Mouse (Mus musculus) lung, embryonic 14.5 days (tissue): ENCODE measurements around the gene Mfn1. TPM values are rescaled to one million over a fixed set of nuclear protein-coding genes. Genes with fewer than 3 reads are reported as not detected.

ENCODE experiments used
- ATAC-seq: fragments of 200-750 bp; cut with Nextera tagmentation; 2 replicates; pipeline ENCODE4 v1.8.0; 2017; ENCODE audit warnings: mild to moderate bottlenecking, moderate TSS enrichment, moderate library complexity; ENCODE audit not compliant: insufficient read depth
- DNase-seq: peaks from one replicate; pipeline ENCODE4 v3.0.0-alpha.2; 2015
- H3K27ac ChIP-seq: fragments of 300-500 bp; sonication (generic); 2 replicates; pipeline ENCODE4 v1.5.1; 2014; ENCODE audit warnings: low read depth, mild to moderate bottlenecking, moderate library complexity
- H3K27me3 ChIP-seq: fragments of 300-500 bp; sonication (generic); 2 replicates; pipeline ENCODE4 v1.6.1; 2014; ENCODE audit warnings: low read length, control low read depth; ENCODE audit not compliant: insufficient read depth
- H3K36me3 ChIP-seq: fragments of 300-500 bp; sonication (generic); 2 replicates; pipeline ENCODE4 v1.6.1; 2014; ENCODE audit warnings: control low read depth; ENCODE audit not compliant: insufficient read depth
- H3K4me1 ChIP-seq: fragments of 300-500 bp; sonication (generic); 2 replicates; pipeline ENCODE4 v1.6.1; 2014; ENCODE audit warnings: antibody characterized with exemption, control low read depth; ENCODE audit not compliant: insufficient read depth
- H3K4me2 ChIP-seq: fragments of 300-500 bp; sonication (generic); 2 replicates; pipeline ENCODE4 v1.6.1; 2014; ENCODE audit warnings: mild to moderate bottlenecking
- H3K4me3 ChIP-seq: fragments of 300-500 bp; sonication (generic); 2 replicates; pipeline ENCODE4 v1.5.1; 2014; ENCODE audit warnings: low read depth, low read length
- H3K9ac ChIP-seq: fragments of 300-500 bp; sonication (generic); 2 replicates; pipeline ENCODE4 v1.6.1; 2014
- H3K9me3 ChIP-seq: fragments of 300-500 bp; sonication (generic); 2 replicates; pipeline ENCODE4 v1.6.1; 2016; ENCODE audit warnings: low read depth, low read length, control low read depth
- CTCF ChIP-seq: IDR thresholded peaks from 2 replicates; pipeline ENCODE4 v1.5.1; 2016; ENCODE audit warnings: antibody characterized with exemption, low read depth
- WGBS: fragments of 180-500 bp; shearing (Covaris S2); extraction: QIAGEN DNeasy Blood & Tissue Kit; methylation state at CpG from one replicate; pipeline ENCODE4 v1.1.7; 2014; 5-methylcytosine and 5-hydroxymethylcytosine counted together
- polyA plus RNA-seq: library from polyadenylated mRNA; unstranded; fragments of >200 nt; fragmentation: Nextera tagmentation; extraction: Ambion mirVana; gene quantifications from 2 replicates; pipeline ENCODE4 v1.2.1, GENCODE M21; 2014

The Mfn1 gene
- polyA plus RNA-seq, 1 experiment from 2014 or later = 33.0 TPM

GRCm38 (mm10) chr3:32586274-32586673 is 57.0 kb downstream of the Mfn1 start:
- peaks cover 76% of the 10 kb centered on the region for H3K36me3 ChIP-seq
- ATAC-seq (no peak), DNase-seq (no peak)
- H3K27ac ChIP-seq = no peak overlapping the region
- H3K4me2 ChIP-seq = no peak overlapping the region
- H3K4me1 ChIP-seq = no peaks in the 10 kb centered on the region
- no peaks in the 10 kb centered on the region for H3K27me3 ChIP-seq
- no peak overlapping the region for H3K9ac ChIP-seq
- 87% methylated on average over 3 of the region's 3 CpGs for WGBS
- H3K4me3 ChIP-seq = no peak overlapping the region
- no peaks in the 10 kb centered on the region for H3K9me3 ChIP-seq
- TF ChIP-seq CTCF = no peak

GRCm38 (mm10) chr3:32595080-32595479 is 65.8 kb downstream of the Mfn1 start:
- no peaks in the 10 kb centered on the region for H3K4me1 ChIP-seq
- ATAC-seq (no peak), DNase-seq (no peak)
- H3K27me3 ChIP-seq = no peaks in the 10 kb centered on the region
- H3K4me3 ChIP-seq = no peak overlapping the region
- no peaks in the 10 kb centered on the region for H3K9me3 ChIP-seq
- no peak overlapping the region for H3K9ac ChIP-seq
- 75% methylated on average over 4 of the region's 4 CpGs for WGBS
- TF ChIP-seq CTCF = no peak
- no peak overlapping the region for H3K27ac ChIP-seq
- H3K4me2 ChIP-seq = no peak overlapping the region
- H3K36me3 ChIP-seq = peaks cover 17% of the 10 kb centered on the region; the same call in 1 of the 2 replicates

GRCm38 (mm10) chr3:32599328-32599727 is 70.1 kb downstream of the Mfn1 start:
- Histone ChIP-seq H3K27ac (no peak overlapping the region), H3K36me3 (0 out of 2 replicates have a peak, but pooled peaks cover 4% of the 10 kb centered on the region), H3K9me3 (no peaks in the 10 kb centered on the region), H3K9ac (no peak overlapping the region), H3K4me3 (no peak overlapping the region), H3K4me1 (no peaks in the 10 kb centered on the region), H3K4me2 (no peak overlapping the region), H3K27me3 (no peaks in the 10 kb centered on the region)
- WGBS = 46% methylated on average over 3 of the region's 3 CpGs
- ATAC-seq = no peak
- TF ChIP-seq CTCF = no peak
- DNase-seq = no peak

GRCm38 (mm10) chr3:32601055-32601454 is 71.8 kb downstream of the Mfn1 start:
- H3K4me1 ChIP-seq = no peaks in the 10 kb centered on the region
- no peak for DNase-seq
- ATAC-seq = no peak
- H3K27me3 ChIP-seq = no peaks in the 10 kb centered on the region
- no peak overlapping the region for H3K4me2 ChIP-seq
- no peak overlapping the region for H3K4me3 ChIP-seq
- 84% methylated on average over 10 of the region's 10 CpGs for WGBS
- H3K9ac ChIP-seq = no peak overlapping the region
- TF ChIP-seq CTCF = no peak
- H3K36me3 ChIP-seq = no peaks in the 10 kb centered on the region
- H3K27ac ChIP-seq = no peak overlapping the region
- H3K9me3 ChIP-seq = no peaks in the 10 kb centered on the region

GRCm38 (mm10) chr3:32609233-32609632 is 80.0 kb downstream of the Mfn1 start:
- Histone ChIP-seq H3K9ac (no peak overlapping the region), H3K27me3 (no peaks in the 10 kb centered on the region), H3K4me2 (no peak overlapping the region), H3K4me3 (no peak overlapping the region), H3K9me3 (no peaks in the 10 kb centered on the region), H3K27ac (no peak overlapping the region), H3K4me1 (no peaks in the 10 kb centered on the region), H3K36me3 (no peaks in the 10 kb centered on the region)
- whole genome bisulfite sequencing = 97% methylated on average over 4 of the region's 4 CpGs
- TF ChIP-seq CTCF = no peak
- no peak for DNase-seq
- ATAC-seq = no peak

GRCm38 (mm10) chr3:32610560-32610959 is 81.3 kb downstream of the Mfn1 start:
- no peak overlapping the region for H3K27ac ChIP-seq
- no peaks in the 10 kb centered on the region for H3K4me1 ChIP-seq
- no peaks in the 10 kb centered on the region for H3K27me3 ChIP-seq
- no peak overlapping the region for H3K9ac ChIP-seq
- no peaks in the 10 kb centered on the region for H3K36me3 ChIP-seq
- TF ChIP-seq CTCF = peak; percentile 75
- ATAC-seq (0 out of 2 replicates have a peak, but pooled peaks have one; percentile 45), DNase-seq (peak; percentile 83)
- no peak overlapping the region for H3K4me3 ChIP-seq
- 22% methylated on average over 7 of the region's 7 CpGs for WGBS
- no peak overlapping the region for H3K4me2 ChIP-seq
- no peaks in the 10 kb centered on the region for H3K9me3 ChIP-seq

- Histone ChIP-seq H3K4me1 (no peaks in the 10 kb centered on the region), H3K4me2 (no peak overlapping the region), H3K36me3 (no peaks in the 10 kb centered on the region), H3K9me3 (no peaks in the 10 kb centered on the region), H3K27ac (no peak overlapping the region), H3K27me3 (no peaks in the 10 kb centered on the region), H3K9ac (no peak overlapping the region), H3K4me3 (no peak overlapping the region)
- 65% methylated on average over 11 of the region's 11 CpGs for WGBS
- ATAC-seq (no peak), DNase-seq (peak; percentile 12)
- TF ChIP-seq CTCF = no peak
Observed at GRCm38 (mm10) chr3:32611606-32612170, 82.4 kb downstream of the Mfn1 start.

- Histone ChIP-seq H3K9me3 (no peaks in the 10 kb centered on the region), H3K9ac (no peak overlapping the region), H3K36me3 (no peaks in the 10 kb centered on the region), H3K4me3 (no peak overlapping the region; the same call in 1 of the 2 replicates), H3K4me1 (no peaks in the 10 kb centered on the region), H3K27ac (no peak overlapping the region), H3K4me2 (peak overlapping the region; percentile 65), H3K27me3 (peaks cover 5% of the 10 kb centered on the region; the same call in 1 of the 2 replicates)
- no peak for TF ChIP-seq CTCF
- DNase-seq = no peak
- WGBS = 64% methylated on average over 2 of the region's 2 CpGs
- no peak for ATAC-seq
Observed at GRCm38 (mm10) chr3:32614786-32615185, 85.5 kb downstream of the Mfn1 start.
